ENCODE assay signal across 12 mouse cellular contexts in genomic region chr2:71663453-71663852, GRCm38 (mm10).
"Had no signal": no experiment of that assay in that cellular context is flagged by ENCODE, and none has a peak within 500 bp of the region (broad histone marks: within the 10 kb centered on the region; RNA-seq: fewer than 3 reads in every experiment).

No protein-coding gene starts in this region.

- H3K4me1 ChIP-seq: midbrain, embryonic 15.5 days; neural tube, embryonic 12.5 days had no signal

- H3K4me3 ChIP-seq: kidney, embryonic 15.5 days; limb, embryonic 15.5 days; liver, embryonic 15.5 days; midbrain, embryonic 15.5 days; neural tube, embryonic 12.5 days had no signal

- H3K36me3 ChIP-seq: kidney, embryonic 15.5 days; limb, embryonic 15.5 days; liver, embryonic 15.5 days; midbrain, embryonic 15.5 days; neural tube, embryonic 12.5 days had no signal

- DNase-seq: kidney, adult 2 months; kidney, postnatal 25 days; lung, embryonic 14.5 days; lung, postnatal 10 days; lung, postnatal 4 days; thymus, postnatal 14 days had no signal

- H3K27ac ChIP-seq: kidney, embryonic 15.5 days; limb, embryonic 15.5 days; midbrain, embryonic 15.5 days; neural tube, embryonic 12.5 days had no signal

- H3K4me2 ChIP-seq: kidney, embryonic 15.5 days; limb, embryonic 15.5 days; liver, embryonic 15.5 days; lung, embryonic 14.5 days; midbrain, embryonic 11.5 days; midbrain, embryonic 15.5 days; neural tube, embryonic 12.5 days had no signal

- H3K9ac ChIP-seq: kidney, embryonic 15.5 days; limb, embryonic 15.5 days; liver, embryonic 15.5 days; lung, embryonic 14.5 days; midbrain, embryonic 15.5 days; neural tube, embryonic 12.5 days had no signal

- H3K9me3 ChIP-seq: kidney, embryonic 15.5 days; limb, embryonic 15.5 days; liver, embryonic 15.5 days; midbrain, embryonic 15.5 days; neural tube, embryonic 12.5 days had no signal

- H3K27me3 ChIP-seq: kidney, embryonic 15.5 days; limb, embryonic 15.5 days; liver, embryonic 15.5 days; midbrain, embryonic 15.5 days; neural tube, embryonic 12.5 days had no signal

- ATAC-seq: midbrain, embryonic 15.5 days had no signal
